Mouse (Mus musculus) small intestine, adult 2 months (tissue): ENCODE results near the gene Gpa33.

Experiments used
- CTCF ChIP-seq: fragments of 200-500 bp; IDR thresholded peaks from 2 replicates; pipeline ENCODE4 v1.5.1; 2012; ENCODE audit warnings: low read depth, mild to moderate bottlenecking, control low read depth, inconsistent platforms, low read length, moderate library complexity, mixed read lengths; ENCODE audit not compliant: insufficient replicate concordance, insufficient read length; ENCODE audit errors: extremely low read depth
- POLR2A ChIP-seq: fragments of 200-500 bp; IDR thresholded peaks from 2 replicates; pipeline ENCODE4 v1.6.1; 2012; ENCODE audit warnings: low read depth, mild to moderate bottlenecking, control low read depth, inconsistent platforms, low read length, moderate library complexity

- TF ChIP-seq POLR2A (no peak), CTCF (no peak)
Observed at GRCm38 (mm10) chr1:166158664-166159063, 28.6 kb downstream of the Gpa33 start.
